Mouse (Mus musculus): ENCODE measurements around the gene Akip1.

The Akip1 gene

DNA sequence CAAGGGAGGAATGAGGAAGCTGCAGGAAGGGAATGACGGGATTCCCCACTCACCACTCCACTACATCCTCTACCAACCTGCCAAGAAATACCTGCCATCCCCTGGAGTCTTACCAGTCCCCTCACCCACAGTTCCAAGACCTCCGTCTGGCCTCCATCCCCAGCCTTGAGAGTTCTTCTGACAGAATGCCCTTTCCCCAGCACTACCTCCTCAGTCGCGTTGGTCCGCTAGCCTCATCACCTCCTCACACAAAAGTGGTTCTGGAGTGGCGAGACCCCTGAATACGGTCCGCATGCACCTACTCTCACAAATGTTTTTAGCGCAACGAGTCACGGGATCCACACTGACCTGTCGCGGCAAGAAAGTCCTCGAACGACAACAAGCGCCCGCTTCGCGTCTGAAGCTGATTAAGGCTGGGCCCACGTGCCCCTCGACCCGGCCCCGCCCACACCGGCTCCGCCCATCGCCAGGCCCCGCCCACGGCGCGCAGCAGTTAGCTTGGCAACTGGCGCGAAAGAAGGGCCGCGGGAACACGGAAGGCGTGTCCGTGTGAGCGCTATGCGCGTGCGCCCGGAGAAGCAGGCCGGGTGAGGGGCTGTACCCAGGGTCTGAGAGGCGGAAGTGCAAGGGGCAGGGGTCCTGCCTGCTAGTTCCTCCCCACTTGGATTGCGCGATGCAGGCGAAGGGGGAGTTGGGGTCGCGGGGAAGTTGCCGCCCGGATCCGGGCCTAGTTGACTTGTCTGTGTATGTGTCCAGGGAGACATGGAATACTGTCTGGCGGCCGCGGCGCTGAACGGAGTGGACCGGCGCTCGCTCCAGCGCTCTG lies at the start of gene Akip1, which contains the start of gene St5:
Akip1 (plus strand) TSS at position 501 of the 826 bp plus-strand sequence.
St5 (minus strand) TSS at position 416 of the 826 bp plus-strand sequence.
- peak; percentile 98 for DNase-seq (ENCODE audit: low spot score)

GRCm38 (mm10) chr7:109654871-109655270 lies 48.6 kb upstream of the Akip1 start:
- DNase-seq (ENCODE audit: low spot score), result no peak

DNA sequence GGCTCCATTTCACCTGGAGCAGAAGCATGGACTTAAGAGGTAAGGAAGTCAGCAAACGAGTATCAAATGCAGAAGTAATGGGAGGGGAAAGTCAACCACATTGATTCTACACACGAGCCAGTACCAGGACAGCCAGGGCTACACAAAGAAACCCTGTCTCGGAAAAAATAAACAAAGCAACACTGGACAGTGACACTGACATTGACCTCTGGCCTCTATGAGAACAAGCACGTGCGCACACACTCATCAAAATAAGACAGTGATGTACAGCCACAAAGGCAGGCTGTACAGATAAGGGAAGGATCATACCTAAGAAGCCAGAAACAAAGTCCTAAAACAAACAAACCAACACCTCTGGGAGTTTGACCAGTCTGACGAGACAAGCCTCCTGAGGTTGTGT lies 45.6 kb upstream of the Akip1 start:
- DNase-seq (ENCODE audit: low spot score), result no peak

GRCm38 (mm10) chr7:109659278-109659677 lies 44.2 kb upstream of the Akip1 start:
- DNase-seq (ENCODE audit: low spot score), result no peak

DNA sequence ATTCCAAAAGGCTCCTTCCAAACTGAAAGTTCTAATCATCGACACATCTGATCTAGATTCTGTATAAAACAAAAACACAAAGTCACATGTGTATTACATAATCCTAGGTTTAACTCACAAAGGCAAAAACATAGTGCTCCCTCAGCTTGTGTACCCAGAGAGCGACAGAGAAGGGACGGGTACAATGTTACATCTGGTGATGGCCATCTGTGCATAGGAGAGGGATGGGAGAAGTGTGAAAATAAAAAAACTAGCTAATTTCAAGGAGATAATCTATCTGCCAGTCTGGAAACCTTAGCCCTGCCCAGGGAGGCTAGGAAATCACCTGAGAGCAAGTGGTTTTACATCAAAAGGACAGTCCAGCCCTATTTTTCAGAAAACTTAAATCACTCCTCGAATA lies 40.9 kb upstream of the Akip1 start:
- no peak for DNase-seq (ENCODE audit: low spot score)

DNA sequence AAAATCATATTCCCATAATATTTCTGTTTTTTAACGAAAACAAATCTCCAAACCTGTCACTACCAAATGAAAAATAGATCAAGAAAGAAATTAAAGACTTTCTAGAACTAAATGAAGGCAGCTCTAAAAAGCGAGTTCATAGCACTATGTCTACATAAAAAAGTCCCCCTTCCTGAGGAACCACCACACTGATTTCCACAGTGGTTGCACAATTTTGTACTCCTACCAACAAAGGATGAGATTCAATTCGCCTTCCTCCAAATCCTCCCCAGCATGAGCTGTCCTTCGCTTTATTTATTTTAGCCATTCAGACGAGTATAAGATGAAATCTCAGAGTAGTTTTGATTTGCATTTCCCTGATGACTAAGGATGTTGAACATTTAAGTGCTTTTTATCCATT lies 36.8 kb upstream of the Akip1 start:
- no peak for DNase-seq (ENCODE audit: low spot score)

DNA sequence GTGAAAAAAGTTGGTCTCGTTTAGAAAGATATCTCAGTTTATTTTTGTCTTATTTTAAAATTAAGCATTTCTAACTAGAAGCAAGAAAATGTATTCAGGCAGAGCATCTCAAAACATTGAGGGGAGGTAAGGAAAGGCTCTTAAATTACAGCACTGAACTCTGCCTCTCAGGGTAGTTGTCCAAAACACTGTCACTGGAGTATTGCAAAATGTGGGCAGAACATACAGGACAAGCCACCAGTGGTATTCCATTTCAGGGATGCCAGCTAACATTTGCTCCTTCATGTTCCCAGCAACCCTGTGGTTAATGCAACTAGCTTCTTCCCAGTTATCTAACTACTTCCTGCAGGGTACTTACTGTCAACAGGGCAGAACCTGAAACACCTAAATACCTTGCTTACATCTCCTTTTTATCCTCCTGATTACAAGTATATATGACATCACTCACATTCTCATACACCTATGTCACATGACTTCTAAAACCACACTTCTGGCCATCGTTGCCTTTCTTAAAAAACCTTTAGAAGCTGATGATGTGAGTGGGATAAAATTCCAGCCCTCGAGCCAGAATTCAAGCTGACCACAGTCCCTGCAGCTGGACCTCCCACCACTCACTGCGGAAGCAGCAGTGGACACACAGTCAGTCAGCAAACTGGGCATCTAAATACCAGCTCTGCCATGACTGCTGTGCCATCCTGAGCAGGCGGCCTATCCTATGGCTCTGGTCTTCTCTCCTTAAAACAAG lies 33.9 kb upstream of the Akip1 start:
- DNase-seq (ENCODE audit: low spot score), result no peak

GRCm38 (mm10) chr7:109671581-109672471 lies 31.7 kb upstream of the Akip1 start:
- peak; percentile 75 for DNase-seq (ENCODE audit: low spot score)

- no peak for DNase-seq (ENCODE audit: low spot score)
Observed at GRCm38 (mm10) chr7:109674944-109675628, 28.4 kb upstream of the Akip1 start.

DNA sequence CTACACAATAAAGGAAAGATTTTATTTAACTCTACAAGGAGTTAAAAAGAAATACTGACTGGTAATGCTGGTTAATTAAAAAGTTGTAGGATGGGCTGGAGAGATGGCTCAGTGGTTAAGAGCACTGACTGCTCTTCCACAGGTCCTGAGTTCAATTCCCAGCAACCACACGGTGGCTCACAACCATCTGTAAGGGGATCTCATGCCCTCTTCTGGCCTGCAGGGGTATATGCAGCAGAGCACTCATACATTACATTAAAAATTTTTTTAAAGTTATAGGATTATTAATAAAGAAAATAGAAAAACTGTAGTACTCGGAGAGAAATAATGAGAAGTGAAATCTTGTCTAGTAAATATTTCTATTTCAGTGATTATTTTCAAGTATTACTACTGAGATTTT lies 23.2 kb upstream of the Akip1 start:
- DNase-seq (ENCODE audit: low spot score), result no peak

GRCm38 (mm10) chr7:109680879-109681278 lies 22.6 kb upstream of the Akip1 start:
- no peak for DNase-seq (ENCODE audit: low spot score)

DNA sequence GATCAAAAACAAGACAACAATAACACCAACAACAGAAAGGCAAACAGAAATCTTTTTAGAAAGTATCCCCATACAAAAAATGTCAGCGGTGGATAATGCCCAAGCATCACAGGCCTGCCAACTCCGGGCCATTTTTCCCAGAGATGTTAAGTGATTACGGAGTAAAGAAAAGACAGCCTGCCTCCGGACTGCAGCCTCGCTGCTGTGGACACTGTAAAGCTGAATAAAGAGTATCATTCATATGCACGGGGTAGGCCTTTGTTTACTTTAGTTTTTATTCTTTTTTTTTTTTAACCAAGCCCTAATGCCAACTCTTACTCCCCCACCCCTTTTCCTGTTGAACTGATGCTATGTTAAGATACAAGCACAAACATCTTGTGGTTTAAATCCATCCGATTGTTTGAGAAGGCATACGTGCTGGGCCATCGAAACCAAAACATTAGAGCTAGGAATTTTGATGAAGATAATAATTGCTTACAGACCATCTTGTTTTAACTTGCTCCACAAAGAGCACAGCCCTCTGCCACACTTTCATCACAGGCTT lies 16.8 kb upstream of the Akip1 start:
- no peak for DNase-seq (ENCODE audit: low spot score)

DNA sequence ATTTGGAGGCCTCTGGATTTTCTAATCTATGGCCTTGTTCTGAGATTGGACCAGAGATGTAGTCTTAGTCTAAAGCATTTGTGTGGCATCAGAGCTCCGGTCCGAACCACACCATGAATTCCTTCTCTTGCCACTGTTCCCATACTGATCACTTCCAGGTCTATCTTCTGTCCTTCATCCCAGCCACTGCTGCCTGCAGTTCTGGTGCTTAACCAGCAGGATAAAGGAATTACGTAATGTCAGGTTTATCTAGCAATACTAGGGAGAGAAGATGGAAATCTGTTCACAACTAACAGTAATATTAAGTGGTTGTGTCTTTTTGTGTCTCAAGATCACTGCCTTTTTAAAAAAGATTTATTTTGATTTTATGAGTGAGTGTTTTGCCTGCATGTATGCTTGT lies 13.4 kb upstream of the Akip1 start:
- DNase-seq (ENCODE audit: low spot score), result no peak

- DNase-seq (ENCODE audit: low spot score), result no peak
Observed at GRCm38 (mm10) chr7:109690961-109691360, 12.5 kb upstream of the Akip1 start.

- no peak for DNase-seq (ENCODE audit: low spot score)
Observed at GRCm38 (mm10) chr7:109694576-109695338, 8.7 kb upstream of the Akip1 start.

DNA sequence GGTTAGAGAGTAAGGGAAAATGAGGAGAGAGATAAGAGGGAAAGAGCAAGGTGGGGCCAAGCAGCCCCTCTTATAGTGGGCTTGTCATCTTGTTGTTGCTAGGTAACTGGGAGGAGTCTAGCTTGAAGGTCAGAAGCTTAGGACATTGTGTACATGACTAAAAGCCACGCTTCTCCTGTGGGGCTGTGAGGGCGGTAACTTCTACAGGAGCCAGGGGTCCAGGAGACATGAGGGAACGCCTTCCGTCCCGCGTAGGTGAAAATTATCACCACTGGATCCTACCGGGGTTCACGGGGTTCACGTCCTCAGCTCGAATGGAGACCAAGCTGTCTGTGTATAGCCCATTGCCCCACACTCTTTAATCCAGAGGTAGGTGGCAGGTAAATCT lies 8.2 kb upstream of the Akip1 start:
- DNase-seq (ENCODE audit: low spot score), result no peak

- DNase-seq (ENCODE audit: low spot score), result no peak
Observed at GRCm38 (mm10) chr7:109700213-109700612, 3.3 kb upstream of the Akip1 start.

DNA sequence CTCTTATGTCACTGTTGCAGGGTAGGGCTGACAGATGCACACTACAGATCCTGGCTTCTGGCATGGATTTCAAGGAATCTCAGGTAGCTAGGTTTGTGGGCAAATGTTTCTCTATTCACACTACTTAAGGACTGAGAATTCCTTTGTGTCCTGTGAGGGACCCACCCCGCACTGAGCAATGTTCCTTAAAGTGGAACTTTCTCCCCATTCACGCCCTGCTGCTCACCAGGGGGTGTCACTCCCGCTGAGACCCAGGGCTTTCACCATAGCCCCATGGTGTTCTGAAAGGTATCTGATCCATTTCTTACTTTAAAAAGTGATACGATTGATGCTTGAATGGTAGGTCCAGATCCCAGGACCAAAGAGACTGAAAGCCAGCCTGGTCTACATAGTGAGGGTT lies 769 bp upstream of the Akip1 start:
- DNase-seq (ENCODE audit: low spot score), result no peak

- no peak for DNase-seq (ENCODE audit: low spot score)
Observed at GRCm38 (mm10) chr7:109704016-109704377, 507 bp downstream of the Akip1 start.

DNA sequence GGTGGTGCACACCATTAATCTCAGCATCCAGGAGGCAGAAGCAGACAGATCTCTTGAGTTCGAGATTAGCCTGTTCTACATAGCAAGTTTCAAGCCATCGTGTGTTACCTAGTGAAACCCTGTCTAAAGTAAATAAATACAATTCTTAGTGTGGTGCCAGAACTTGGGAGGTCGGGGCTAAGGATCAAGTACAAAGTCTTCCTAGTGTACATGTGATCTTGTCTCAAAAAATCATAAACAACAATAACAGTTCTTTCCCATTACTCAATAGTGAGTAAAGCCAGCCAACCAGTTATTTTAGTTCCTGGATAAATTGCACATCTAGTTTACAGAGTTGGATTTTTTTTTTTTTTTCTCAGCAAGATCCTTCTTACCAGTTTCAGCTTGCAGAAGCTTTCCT lies 971 bp downstream of the Akip1 start:
- no peak for DNase-seq (ENCODE audit: low spot score)
